Mouse (Mus musculus): ENCODE results near the gene 2810004N23Rik.

GRCm38 (mm10) chr8:124839371-124839770 is 23.5 kb downstream of the 2810004N23Rik start:
- no peak for TF ChIP-seq POLR2A (IDR thresholded peaks at IDR 0.05; ENCODE audit: insufficient read depth, low read depth, low read length)
- no peak for TF ChIP-seq EP300 (IDR thresholded peaks at IDR 0.05; ENCODE audit: insufficient read depth, low read depth, low read length)

All from heart, adult 2 months (tissue).